Mouse (Mus musculus): Measurements from ENCODE around the gene Ispd.

- no peak for TF ChIP-seq HCFC1 (IDR thresholded peaks at IDR 0.05; ENCODE audit: borderline replicate concordance, insufficient read depth, low read length)
- TF ChIP-seq ZNF384 (IDR thresholded peaks at IDR 0.05; ENCODE audit: low read depth, low read length): no peak
- no peak for TF ChIP-seq ZC3H11A (IDR thresholded peaks at IDR 0.05; ENCODE audit: borderline replicate concordance, low read depth, low read length)
Observed at GRCm38 (mm10) chr12:36425258-36425657, 44.0 kb downstream of the Ispd start.
